Mouse (Mus musculus): ENCODE data around the gene Iscu. TPM values are rescaled to one million over a fixed set of nuclear protein-coding genes. Genes with fewer than 3 reads are reported as not detected.
A peak's percentile ranks its signal among the peaks of the same experiment; 100 is the strongest.
"Not testable (repeated sequence)": the region's sequence is repeated elsewhere in the genome, so short reads cannot be mapped to it uniquely, and the experiment has no call there.

The Iscu gene
- polyA plus RNA-seq, 1 experiment from 2014 or later: 112 TPM

DNA sequence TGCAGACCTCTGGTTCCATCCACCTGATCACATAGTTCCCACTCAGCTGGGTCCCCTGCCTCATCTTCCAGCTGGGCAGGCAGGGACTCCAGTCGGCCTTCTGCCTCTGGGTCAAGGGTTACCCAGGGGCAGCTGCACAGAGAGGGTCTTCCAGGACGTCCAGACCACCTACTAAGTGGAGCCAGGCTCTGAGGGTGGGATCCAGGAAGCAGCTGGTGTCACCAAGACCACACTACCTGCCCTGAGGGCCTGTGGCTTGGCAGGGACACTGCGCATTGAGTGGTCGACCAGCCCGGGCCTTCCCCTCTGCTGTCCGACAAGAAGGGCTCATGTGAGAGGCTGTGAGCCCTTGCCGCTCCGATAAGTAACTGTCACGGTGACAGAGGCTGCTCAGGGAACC, 35.2 kb downstream of the Iscu start:
- Histone ChIP-seq H3K36me3 (ENCODE audit: control insufficient read depth, insufficient read depth, low read length) (no peaks in the 10 kb centered on the region), H3K27ac (replicated peaks; ENCODE audit: low read depth, low read length) (peak overlapping the region; percentile 57; the same call in 1 of the 2 replicates), H3K27me3 (ENCODE audit: control insufficient read depth, insufficient read depth, low read length) (no peaks in the 10 kb centered on the region), H3K4me1 (ENCODE audit: control insufficient read depth, insufficient read depth, low read length) (peaks cover 39% of the 10 kb centered on the region), H3K9ac (ENCODE audit: low read length) (no peak overlapping the region), H3K4me3 (ENCODE audit: low read depth, low read length) (no peak overlapping the region), H3K4me2 (ENCODE audit: low read depth, severe bottlenecking) (no peak overlapping the region; the same call in 1 of the 2 replicates), H3K9me3 (ENCODE audit: control insufficient read depth, low read length) (no peaks in the 10 kb centered on the region)
- DNase-seq (ENCODE audit: low spot score) (peak; percentile 56), ATAC-seq (ENCODE audit: insufficient number of reproducible peaks, low FRiP score, low TSS enrichment, low read depth) (no peak)
- 14% methylated on average over 9 of the region's 9 CpGs for WGBS

DNA sequence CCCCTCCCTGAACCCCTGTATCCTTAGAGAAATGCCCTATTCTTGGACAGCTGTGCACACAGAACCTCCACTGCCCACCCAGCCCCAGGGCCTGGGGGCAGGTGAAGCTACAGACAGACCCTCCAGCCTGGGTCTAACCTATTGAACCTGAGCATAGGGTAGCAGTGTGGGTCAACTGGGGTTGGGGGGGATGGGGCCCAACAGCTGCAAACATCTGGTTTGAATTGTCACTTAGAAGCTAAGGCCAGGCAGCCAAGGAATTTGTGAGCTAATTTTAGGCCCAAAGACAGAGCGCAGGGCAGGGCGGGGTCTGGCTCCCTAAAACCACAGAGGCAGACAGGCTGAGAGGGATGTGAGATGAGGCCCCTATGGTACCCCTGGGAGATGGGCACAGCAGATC, 35.6 kb downstream of the Iscu start:
- H3K9ac ChIP-seq (ENCODE audit: low read length): no peak overlapping the region
- H3K27me3 ChIP-seq (ENCODE audit: control insufficient read depth, insufficient read depth, low read length): no peaks in the 10 kb centered on the region
- peak overlapping the region; percentile 57; the same call in 1 of the 2 replicates for H3K27ac ChIP-seq (replicated peaks; ENCODE audit: low read depth, low read length)
- no peaks in the 10 kb centered on the region for H3K36me3 ChIP-seq (ENCODE audit: control insufficient read depth, insufficient read depth, low read length)
- DNase-seq (ENCODE audit: low spot score) (peak; percentile 78), ATAC-seq (ENCODE audit: insufficient number of reproducible peaks, low FRiP score, low TSS enrichment, low read depth) (peak; percentile 67)
- H3K4me1 ChIP-seq (ENCODE audit: control insufficient read depth, insufficient read depth, low read length): peaks cover 39% of the 10 kb centered on the region
- H3K4me2 ChIP-seq (ENCODE audit: low read depth, severe bottlenecking): no peak overlapping the region; the same call in 1 of the 2 replicates
- WGBS: 3% methylated on average over 2 of the region's 2 CpGs
- no peak overlapping the region for H3K4me3 ChIP-seq (ENCODE audit: low read depth, low read length)
- no peaks in the 10 kb centered on the region for H3K9me3 ChIP-seq (ENCODE audit: control insufficient read depth, low read length)

DNA sequence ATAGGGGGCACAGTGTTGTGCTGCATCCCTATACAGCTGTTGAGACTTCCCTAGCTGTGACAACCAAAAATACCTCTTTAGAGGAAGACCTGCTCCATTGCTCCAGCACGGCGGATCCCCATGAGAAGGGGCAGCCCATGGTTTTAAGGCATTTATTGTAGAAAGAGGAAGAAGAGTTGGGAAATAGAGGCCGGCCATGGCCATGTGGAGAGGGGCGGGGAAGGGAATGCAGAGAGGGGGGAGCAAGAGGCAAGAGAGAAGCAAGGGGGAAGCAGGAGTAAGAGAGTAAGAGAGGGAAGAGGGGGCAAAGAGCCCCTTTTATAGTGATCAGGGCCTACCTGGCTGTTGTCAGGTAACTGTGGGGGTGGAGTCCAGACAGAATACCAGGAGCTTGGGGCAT, 37.6 kb downstream of the Iscu start:
- Histone ChIP-seq H3K4me1 (ENCODE audit: control insufficient read depth, insufficient read depth, low read length) (peaks cover 30% of the 10 kb centered on the region), H3K36me3 (ENCODE audit: control insufficient read depth, insufficient read depth, low read length) (no peaks in the 10 kb centered on the region), H3K9me3 (ENCODE audit: control insufficient read depth, low read length) (no peaks in the 10 kb centered on the region), H3K27me3 (ENCODE audit: control insufficient read depth, insufficient read depth, low read length) (no peaks in the 10 kb centered on the region), H3K9ac (ENCODE audit: low read length) (no peak overlapping the region), H3K4me2 (ENCODE audit: low read depth, severe bottlenecking) (no peak overlapping the region), H3K4me3 (ENCODE audit: low read depth, low read length) (no peak overlapping the region), H3K27ac (replicated peaks; ENCODE audit: low read depth, low read length) (no peak overlapping the region)
- DNase-seq (ENCODE audit: low spot score) (no peak), ATAC-seq (ENCODE audit: insufficient number of reproducible peaks, low FRiP score, low TSS enrichment, low read depth) (no peak)
- WGBS: 88% methylated on average over 4 of the region's 4 CpGs

DNA sequence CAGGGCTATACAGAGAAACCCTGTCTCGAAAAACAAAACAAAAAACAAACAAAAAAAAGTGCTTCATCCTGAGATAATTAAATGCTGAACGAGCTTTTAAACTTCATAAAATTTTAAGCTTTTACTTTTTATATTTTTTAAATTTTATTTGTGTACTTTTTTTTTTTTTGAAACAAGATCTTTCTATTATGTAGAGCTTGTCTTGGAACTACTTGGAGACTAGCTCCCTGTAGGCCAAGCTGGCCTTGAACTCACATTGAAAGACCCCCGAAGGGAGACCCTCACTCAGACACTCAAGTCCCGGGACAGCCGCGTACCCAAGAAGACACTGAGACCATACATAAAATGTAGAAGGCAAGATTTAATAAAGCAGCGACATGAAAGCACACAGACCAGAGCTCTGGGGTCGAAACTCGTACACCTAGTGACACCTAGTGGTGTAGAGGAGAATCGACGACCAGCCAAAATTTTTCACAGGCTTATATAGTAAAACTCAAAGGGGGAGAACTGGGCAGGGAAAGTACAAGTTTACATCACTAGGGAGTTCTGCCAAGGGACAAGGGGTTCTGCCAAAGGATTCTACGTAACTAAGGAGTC, 39.4 kb downstream of the Iscu start:
- WGBS: 19% methylated on average over 11 of the region's 12 CpGs
- not testable (repeated sequence) for H3K36me3 ChIP-seq (ENCODE audit: control insufficient read depth, insufficient read depth, low read length); H3K4me2 ChIP-seq (ENCODE audit: low read depth, severe bottlenecking); ATAC-seq (ENCODE audit: insufficient number of reproducible peaks, low FRiP score, low TSS enrichment, low read depth); H3K9me3 ChIP-seq (ENCODE audit: control insufficient read depth, low read length); H3K27me3 ChIP-seq (ENCODE audit: control insufficient read depth, insufficient read depth, low read length); H3K4me3 ChIP-seq (ENCODE audit: low read depth, low read length); DNase-seq (ENCODE audit: low spot score); H3K9ac ChIP-seq (ENCODE audit: low read length); H3K27ac ChIP-seq (replicated peaks; ENCODE audit: low read depth, low read length)
- H3K4me1 ChIP-seq (ENCODE audit: control insufficient read depth, insufficient read depth, low read length): peaks cover 23% of the 10 kb centered on the region

DNA sequence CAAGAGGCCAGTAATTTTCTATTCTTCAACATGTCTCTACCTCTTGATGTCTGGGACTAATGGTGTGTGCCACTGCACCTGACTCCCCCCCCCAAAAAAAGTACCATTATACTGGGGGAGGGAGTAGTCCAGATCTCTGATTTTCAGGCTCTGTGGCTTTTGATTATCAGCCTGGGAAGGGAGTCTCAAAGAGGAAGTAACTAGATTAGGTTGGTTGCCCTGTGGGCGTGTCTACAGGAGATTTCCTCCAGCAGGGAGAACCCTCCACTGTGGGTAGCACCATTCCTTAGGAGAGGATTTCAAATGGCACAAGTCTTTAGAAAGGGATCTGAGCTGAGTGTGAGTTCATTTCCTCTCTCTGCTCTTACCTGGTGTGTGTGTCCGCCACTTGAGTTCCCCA, 40.1 kb downstream of the Iscu start:
- no peak overlapping the region for H3K27ac ChIP-seq (replicated peaks; ENCODE audit: low read depth, low read length)
- ATAC-seq (ENCODE audit: insufficient number of reproducible peaks, low FRiP score, low TSS enrichment, low read depth) (no peak), DNase-seq (ENCODE audit: low spot score) (no peak)
- 95% methylated on average over 2 of the region's 2 CpGs for WGBS
- H3K4me2 ChIP-seq (ENCODE audit: low read depth, severe bottlenecking): no peak overlapping the region
- H3K36me3 ChIP-seq (ENCODE audit: control insufficient read depth, insufficient read depth, low read length): no peaks in the 10 kb centered on the region
- no peak overlapping the region for H3K4me3 ChIP-seq (ENCODE audit: low read depth, low read length)
- no peak overlapping the region for H3K9ac ChIP-seq (ENCODE audit: low read length)
- no peaks in the 10 kb centered on the region for H3K27me3 ChIP-seq (ENCODE audit: control insufficient read depth, insufficient read depth, low read length)
- H3K4me1 ChIP-seq (ENCODE audit: control insufficient read depth, insufficient read depth, low read length): peaks cover 16% of the 10 kb centered on the region
- H3K9me3 ChIP-seq (ENCODE audit: control insufficient read depth, low read length): no peaks in the 10 kb centered on the region

DNA sequence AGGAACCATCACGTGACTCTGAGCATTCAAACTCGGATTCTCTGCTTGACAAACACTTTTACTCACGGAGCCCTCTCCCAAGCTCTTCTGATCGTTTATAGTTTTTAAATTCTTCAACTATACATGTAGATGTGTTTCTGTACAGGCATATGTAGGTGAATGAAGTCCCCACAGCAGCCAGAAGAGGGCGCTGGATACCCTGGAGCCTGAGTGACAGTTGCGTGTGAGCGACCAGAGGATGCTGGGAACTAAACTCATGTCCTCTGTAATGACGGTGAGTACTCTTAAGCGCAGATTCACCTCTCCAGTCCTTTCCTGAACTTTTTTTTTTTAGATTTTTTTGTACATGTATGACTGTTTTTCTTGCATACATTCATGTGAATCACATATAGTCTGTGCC, 41.1 kb downstream of the Iscu start:
- no peak for DNase-seq (ENCODE audit: low spot score)
- H3K36me3 ChIP-seq (ENCODE audit: control insufficient read depth, insufficient read depth, low read length): no peaks in the 10 kb centered on the region
- H3K9ac ChIP-seq (ENCODE audit: low read length): no peak overlapping the region
- H3K27ac ChIP-seq (replicated peaks; ENCODE audit: low read depth, low read length): no peak overlapping the region
- H3K4me1 ChIP-seq (ENCODE audit: control insufficient read depth, insufficient read depth, low read length): peaks cover 8% of the 10 kb centered on the region; the same call in 1 of the 2 replicates
- no peak for ATAC-seq (ENCODE audit: insufficient number of reproducible peaks, low FRiP score, low TSS enrichment, low read depth)
- H3K9me3 ChIP-seq (ENCODE audit: control insufficient read depth, low read length): no peaks in the 10 kb centered on the region
- H3K4me3 ChIP-seq (ENCODE audit: low read depth, low read length): no peak overlapping the region
- WGBS: 23% methylated on average over 9 of the region's 9 CpGs
- H3K27me3 ChIP-seq (ENCODE audit: control insufficient read depth, insufficient read depth, low read length): no peaks in the 10 kb centered on the region
- no peak overlapping the region for H3K4me2 ChIP-seq (ENCODE audit: low read depth, severe bottlenecking)

DNA sequence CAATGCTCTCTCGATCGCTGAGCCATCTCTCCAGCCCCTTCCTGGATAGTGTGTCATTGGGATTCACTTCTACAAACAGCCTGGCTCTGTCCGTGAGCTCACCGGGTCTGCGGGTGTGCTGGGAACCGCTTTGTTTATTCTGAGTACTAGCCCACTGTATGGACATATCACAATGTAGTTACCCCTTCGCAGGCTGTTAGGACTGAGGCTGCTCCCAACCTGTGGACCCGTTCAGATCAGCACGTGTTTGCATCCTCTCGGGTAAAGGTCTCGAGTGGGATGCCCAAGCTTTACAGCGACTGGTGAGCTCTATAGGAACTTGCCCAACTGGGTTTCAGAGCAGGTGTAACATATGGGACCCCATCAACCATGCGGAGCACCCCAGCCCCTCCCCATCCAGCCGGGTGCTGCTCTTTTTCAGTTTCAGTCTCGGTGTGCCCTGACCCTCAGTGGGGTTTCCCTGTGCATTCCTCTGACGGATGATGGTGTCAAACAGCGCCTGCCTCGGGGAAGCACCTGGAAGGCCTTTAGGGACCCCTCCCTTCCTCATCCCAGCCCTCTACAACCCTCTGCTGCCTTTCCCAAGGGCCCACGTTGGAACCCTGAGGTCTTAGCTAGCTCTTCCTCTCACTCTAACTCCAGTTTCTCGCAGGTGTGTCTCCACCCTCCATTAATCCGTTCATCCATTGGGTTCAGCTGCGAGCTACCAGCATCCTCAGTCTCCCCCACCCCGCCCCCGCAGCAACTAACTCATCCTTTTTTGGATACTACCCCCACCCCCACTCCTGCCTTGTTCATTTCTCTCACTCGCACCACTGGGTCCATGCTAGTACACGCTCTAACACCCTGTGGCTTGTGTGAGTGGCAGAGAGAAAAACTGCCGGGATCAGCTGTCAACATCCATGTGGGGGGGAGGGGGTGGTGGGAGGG, 41.8 kb downstream of the Iscu start:
- DNase-seq (ENCODE audit: low spot score) (no peak), ATAC-seq (ENCODE audit: insufficient number of reproducible peaks, low FRiP score, low TSS enrichment, low read depth) (no peak)
- Histone ChIP-seq H3K4me2 (ENCODE audit: low read depth, severe bottlenecking) (no peak overlapping the region), H3K27me3 (ENCODE audit: control insufficient read depth, insufficient read depth, low read length) (no peaks in the 10 kb centered on the region), H3K36me3 (ENCODE audit: control insufficient read depth, insufficient read depth, low read length) (no peaks in the 10 kb centered on the region), H3K9me3 (ENCODE audit: control insufficient read depth, low read length) (no peaks in the 10 kb centered on the region), H3K4me1 (ENCODE audit: control insufficient read depth, insufficient read depth, low read length) (peaks cover 2% of the 10 kb centered on the region; the same call in 1 of the 2 replicates), H3K9ac (ENCODE audit: low read length) (no peak overlapping the region), H3K4me3 (ENCODE audit: low read depth, low read length) (no peak overlapping the region), H3K27ac (replicated peaks; ENCODE audit: low read depth, low read length) (no peak overlapping the region)
- WGBS: 38% methylated on average over 27 of the region's 27 CpGs

DNA sequence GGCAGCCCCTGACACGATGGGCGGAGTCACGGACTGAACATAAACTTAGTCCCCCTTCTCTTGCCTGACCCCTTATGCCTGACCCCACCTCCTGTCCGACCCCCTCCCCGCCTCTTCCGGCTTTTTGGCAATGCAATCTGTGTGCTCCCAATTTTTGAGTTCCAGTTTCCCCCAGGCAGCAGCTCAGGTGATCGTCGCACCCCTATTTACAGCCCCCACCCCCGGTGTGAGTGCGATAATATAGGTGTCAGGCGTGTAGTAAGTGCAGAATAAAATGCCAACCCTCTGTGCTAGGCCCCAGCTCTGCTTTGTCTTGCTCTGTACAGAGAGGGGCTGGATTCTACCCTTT, 42.5 kb downstream of the Iscu start:
- no peaks in the 10 kb centered on the region for H3K9me3 ChIP-seq (ENCODE audit: control insufficient read depth, low read length)
- H3K4me1 ChIP-seq (ENCODE audit: control insufficient read depth, insufficient read depth, low read length): peaks cover 2% of the 10 kb centered on the region; the same call in 1 of the 2 replicates
- 57% methylated on average over 11 of the region's 11 CpGs for WGBS
- ATAC-seq (ENCODE audit: insufficient number of reproducible peaks, low FRiP score, low TSS enrichment, low read depth) (no peak), DNase-seq (ENCODE audit: low spot score) (no peak)
- no peaks in the 10 kb centered on the region for H3K36me3 ChIP-seq (ENCODE audit: control insufficient read depth, insufficient read depth, low read length)
- H3K4me3 ChIP-seq (ENCODE audit: low read depth, low read length): no peak overlapping the region
- H3K4me2 ChIP-seq (ENCODE audit: low read depth, severe bottlenecking): no peak overlapping the region
- no peaks in the 10 kb centered on the region for H3K27me3 ChIP-seq (ENCODE audit: control insufficient read depth, insufficient read depth, low read length)
- no peak overlapping the region for H3K9ac ChIP-seq (ENCODE audit: low read length)
- H3K27ac ChIP-seq (replicated peaks; ENCODE audit: low read depth, low read length): no peak overlapping the region

Measured in limb, embryonic 11.5 days (tissue).